Mouse (Mus musculus) ovary, adult 10 weeks (tissue): ENCODE measurements around the gene Prkci. TPM values are rescaled to one million over a fixed set of nuclear protein-coding genes. Genes with fewer than 3 reads are reported as not detected.

ENCODE experiments used
- polyA plus RNA-seq: library from polyadenylated mRNA; stranded (reverse); fragments of 350-450 nt; fragmentation: Illumina TruSeq; extraction: RNeasy Lipid Tissue Mini Kit (QIAGEN cat#74804); gene quantifications from one replicate; pipeline ENCODE4 v1.2.3, GENCODE M21; 2014

Prkci gene
- polyA plus RNA-seq: 101 TPM

GRCm38 (mm10) chr3:30995283-30995898 lies at the start of gene Prkci:
TSS of gene Prkci (plus strand) at chr3:30995747.

GRCm38 (mm10) chr3:30969104-30969581 lies 26.4 kb upstream of the Prkci start, which contains the start of gene Phc3:
TSS of gene Phc3 (minus strand) at chr3:30969415.

GRCm38 (mm10) chr3:31094531-31095178 lies 99.1 kb downstream of the Prkci start, which contains the start of gene Skil:
TSS of gene Skil (plus strand) at chr3:31095058.

Other genes with a start within 250 kb of the Prkci start
- 1.1 TPM for gene Samd7, start 249.5 kb upstream of the Prkci start, polyA plus RNA-seq
- gene Sec62, start 202.9 kb upstream of the Prkci start, polyA plus RNA-seq: 302 TPM
- gene Gpr160, start 139.8 kb upstream of the Prkci start, polyA plus RNA-seq: 2.5 TPM
- 53.8 TPM for gene Phc3, start 26.3 kb upstream of the Prkci start, polyA plus RNA-seq
- 75.7 TPM for gene Skil, start 99.3 kb downstream of the Prkci start, polyA plus RNA-seq
- gene Cldn11, start 154.2 kb downstream of the Prkci start, polyA plus RNA-seq: 22.0 TPM